Mouse (Mus musculus) c-Kit-positive CD71-positive TER-119-negative erythroid progenitor cells, embryonic 14.5 days (primary cell): ENCODE results near the gene Irak3.

Source experiments
- DNase-seq: peaks from one replicate; pipeline ENCODE4 v3.0.0-alpha.2; 2013; ENCODE audit warnings: low read depth

The Irak3 gene

GRCm38 (mm10) chr10:120204591-120205210 lies 2.8 kb upstream of the Irak3 start:
- DNase-seq: no peak

- no peak for DNase-seq
Measured at GRCm38 (mm10) chr10:120202467-120203250, 729 bp upstream of the Irak3 start.

- DNase-seq: no peak
Measured at GRCm38 (mm10) chr10:120201131-120201921, 604 bp downstream of the Irak3 start, which contains the start of gene Tmbim4. Gene Tmbim4 (plus strand): TSS chr10:120201590.

GRCm38 (mm10) chr10:120197061-120197835 lies 4.7 kb downstream of the Irak3 start:
- DNase-seq: no peak

- DNase-seq: no peak
Measured at GRCm38 (mm10) chr10:120193255-120193654, 8.7 kb downstream of the Irak3 start.

- DNase-seq: no peak
Measured at GRCm38 (mm10) chr10:120192278-120192677, 9.7 kb downstream of the Irak3 start.

GRCm38 (mm10) chr10:120191165-120191564 lies 10.8 kb downstream of the Irak3 start:
- no peak for DNase-seq

- no peak for DNase-seq
Measured at GRCm38 (mm10) chr10:120189782-120190181, 12.1 kb downstream of the Irak3 start.

GRCm38 (mm10) chr10:120189276-120189675 lies 12.7 kb downstream of the Irak3 start:
- DNase-seq: no peak

GRCm38 (mm10) chr10:120188513-120188912 lies 13.4 kb downstream of the Irak3 start:
- no peak for DNase-seq

- DNase-seq: no peak
Measured at GRCm38 (mm10) chr10:120183342-120183741, 18.6 kb downstream of the Irak3 start.

- DNase-seq: no peak
Measured at GRCm38 (mm10) chr10:120182887-120183286, 19.0 kb downstream of the Irak3 start.

- no peak for DNase-seq
Measured at GRCm38 (mm10) chr10:120174192-120174705, 27.7 kb downstream of the Irak3 start.

GRCm38 (mm10) chr10:120171340-120171739 lies 30.6 kb downstream of the Irak3 start:
- no peak for DNase-seq

- DNase-seq: no peak
Measured at GRCm38 (mm10) chr10:120170277-120170676, 31.7 kb downstream of the Irak3 start.

GRCm38 (mm10) chr10:120169841-120170240 lies 32.1 kb downstream of the Irak3 start:
- no peak for DNase-seq

- DNase-seq: no peak
Measured at GRCm38 (mm10) chr10:120169064-120169463, 32.9 kb downstream of the Irak3 start.

GRCm38 (mm10) chr10:120168070-120168469 lies 33.9 kb downstream of the Irak3 start:
- DNase-seq: no peak

- no peak for DNase-seq
Measured at GRCm38 (mm10) chr10:120165793-120166503, 36.0 kb downstream of the Irak3 start.

- no peak for DNase-seq
Measured at GRCm38 (mm10) chr10:120164931-120165792, 36.8 kb downstream of the Irak3 start.
